Mouse (Mus musculus): ENCODE results near the gene Itln1. TPM values are rescaled to one million over a fixed set of nuclear protein-coding genes. Genes with fewer than 3 reads are reported as not detected.

Itln1 gene
- polyA plus RNA-seq, 1 experiment = not detected

GRCm38 (mm10) chr1:171470896-171471295 is 64.2 kb downstream of the Itln1 start:
- WGBS = 50% methylated on average over 5 of the region's 5 CpGs
- Histone ChIP-seq H3K4me3 (replicated peaks; ENCODE audit: control insufficient read depth, low read depth, low read length) (no peak overlapping the region), H3K4me1 (ENCODE audit: control insufficient read depth, insufficient read depth, low read length) (no peaks in the 10 kb centered on the region; the same call in none of the 2 replicates), H3K27ac (ENCODE audit: control insufficient read depth, insufficient read depth, low read depth, low read length, poor library complexity) (no peak overlapping the region)
- no peak for TF ChIP-seq POLR2A (IDR thresholded peaks at IDR 0.05; ENCODE audit: borderline replicate concordance, control insufficient read depth, low read depth, low read length)
- TF ChIP-seq CTCF (IDR thresholded peaks at IDR 0.05; ENCODE audit: control insufficient read depth, insufficient read depth, low read length) = no peak

GRCm38 (mm10) chr1:171470371-171470871 is 64.7 kb downstream of the Itln1 start:
- H3K4me1 ChIP-seq (ENCODE audit: control insufficient read depth, insufficient read depth, low read length) = no peaks in the 10 kb centered on the region; the same call in none of the 2 replicates
- H3K27ac ChIP-seq (ENCODE audit: control insufficient read depth, insufficient read depth, low read depth, low read length, poor library complexity) = no peak overlapping the region
- TF ChIP-seq POLR2A (IDR thresholded peaks at IDR 0.05; ENCODE audit: borderline replicate concordance, control insufficient read depth, low read depth, low read length) = no peak
- TF ChIP-seq CTCF (IDR thresholded peaks at IDR 0.05; ENCODE audit: control insufficient read depth, insufficient read depth, low read length) = peak; percentile 83
- H3K4me3 ChIP-seq (replicated peaks; ENCODE audit: control insufficient read depth, low read depth, low read length) = no peak overlapping the region
- 10% methylated on average over 7 of the region's 7 CpGs for WGBS

- no peak overlapping the region for H3K4me3 ChIP-seq (replicated peaks; ENCODE audit: control insufficient read depth, low read depth, low read length)
- 67% methylated on average over 3 of the region's 3 CpGs for WGBS
- H3K27ac ChIP-seq (ENCODE audit: control insufficient read depth, insufficient read depth, low read depth, low read length, poor library complexity) = no peak overlapping the region
- H3K4me1 ChIP-seq (ENCODE audit: control insufficient read depth, insufficient read depth, low read length) = no peaks in the 10 kb centered on the region; the same call in none of the 2 replicates
- TF ChIP-seq POLR2A (IDR thresholded peaks at IDR 0.05; ENCODE audit: borderline replicate concordance, control insufficient read depth, low read depth, low read length) (no peak), CTCF (IDR thresholded peaks at IDR 0.05; ENCODE audit: control insufficient read depth, insufficient read depth, low read length) (no peak)
These were observed 65.4 kb downstream of the Itln1 start for GRCm38 (mm10) chr1:171469678-171470077.

Other genes starting within 250 kb of the Itln1 start
- gene Usp21, start 247.3 kb downstream of the Itln1 start, polyA plus RNA-seq (2011; ENCODE audit: insufficient read depth, insufficient read length, low replicate concordance, missing spikeins) = 39.1 and 60.0 TPM in 2 replicates
- gene Ufc1, start 240.3 kb downstream of the Itln1 start, polyA plus RNA-seq (2011; ENCODE audit: insufficient read depth, insufficient read length, low replicate concordance, missing spikeins) = 34.0 and 84.2 TPM in 2 replicates
- 31.6 and 49.7 TPM in 2 replicates for gene Dedd, start 206.1 kb downstream of the Itln1 start, polyA plus RNA-seq (2011; ENCODE audit: insufficient read depth, insufficient read length, low replicate concordance, missing spikeins)
- 16.0 and 18.8 TPM in 2 replicates for gene Nit1, start 189.6 kb downstream of the Itln1 start, polyA plus RNA-seq (2011; ENCODE audit: insufficient read depth, insufficient read length, low replicate concordance, missing spikeins)
- 73.2 and 94.4 TPM in 2 replicates for gene Pfdn2, start 189.6 kb downstream of the Itln1 start, polyA plus RNA-seq (2011; ENCODE audit: insufficient read depth, insufficient read length, low replicate concordance, missing spikeins)
- gene Klhdc9, start 174.5 kb downstream of the Itln1 start, polyA plus RNA-seq (2011; ENCODE audit: insufficient read depth, insufficient read length, low replicate concordance, missing spikeins) = 1.3 TPM in 1 of 2 replicates, not detected in the other
- 0.27 and 1.1 TPM in 2 replicates for gene Nectin4, start 165.2 kb downstream of the Itln1 start, polyA plus RNA-seq (2011; ENCODE audit: insufficient read depth, insufficient read length, low replicate concordance, missing spikeins)
- gene Arhgap30, start 146.3 kb downstream of the Itln1 start, polyA plus RNA-seq (2011; ENCODE audit: insufficient read depth, insufficient read length, low replicate concordance, missing spikeins) = 36.8 and 72.9 TPM in 2 replicates
- gene Usf1, start 124.0 kb downstream of the Itln1 start, polyA plus RNA-seq (2011; ENCODE audit: insufficient read depth, insufficient read length, low replicate concordance, missing spikeins) = 48.6 and 92.2 TPM in 2 replicates
- gene Tstd1, start 116.4 kb downstream of the Itln1 start, polyA plus RNA-seq (2011; ENCODE audit: insufficient read depth, insufficient read length, low replicate concordance, missing spikeins) = 8.7 and 19.3 TPM in 2 replicates
- gene F11r, start 97.8 kb downstream of the Itln1 start, polyA plus RNA-seq (2011; ENCODE audit: insufficient read depth, insufficient read length, low replicate concordance, missing spikeins) = 13.2 and 21.5 TPM in 2 replicates
- gene Alyref2, start 31.8 kb downstream of the Itln1 start, polyA plus RNA-seq (2011; ENCODE audit: insufficient read depth, insufficient read length, low replicate concordance, missing spikeins) = 4.5 and 8.7 TPM in 2 replicates
- 1.9 and 4.0 TPM in 2 replicates for gene Cd244a, start 23.9 kb upstream of the Itln1 start, polyA plus RNA-seq (2011; ENCODE audit: insufficient read depth, insufficient read length, low replicate concordance, missing spikeins)
- gene Ly9, start 72.1 kb upstream of the Itln1 start, polyA plus RNA-seq (2011; ENCODE audit: insufficient read depth, insufficient read length, low replicate concordance, missing spikeins) = 12.8 and 23.7 TPM in 2 replicates
- 3.1 and 4.7 TPM in 2 replicates for gene Slamf7, start 117.7 kb upstream of the Itln1 start, polyA plus RNA-seq (2011; ENCODE audit: insufficient read depth, insufficient read length, low replicate concordance, missing spikeins)
- gene Cd48, start 146.7 kb upstream of the Itln1 start, polyA plus RNA-seq (2011; ENCODE audit: insufficient read depth, insufficient read length, low replicate concordance, missing spikeins) = 7.2 and 15.0 TPM in 2 replicates
- 5.7 and 11.7 TPM in 2 replicates for gene Slamf1, start 231.8 kb upstream of the Itln1 start, polyA plus RNA-seq (2011; ENCODE audit: insufficient read depth, insufficient read length, low replicate concordance, missing spikeins)

Measured in bone marrow, adult 2 months (tissue).